Mouse (Mus musculus) intestine, postnatal 0 days (tissue): ENCODE results near the gene Pdpk1. TPM values are rescaled to one million over a fixed set of nuclear protein-coding genes. Genes with fewer than 3 reads are reported as not detected.

Experiments used
- ATAC-seq: fragments of 200-750 bp; cut with Nextera tagmentation; 2 replicates; pipeline ENCODE4 v1.8.0; 2017; ENCODE audit warnings: mild to moderate bottlenecking, moderate TSS enrichment, moderate library complexity
- H3K27ac ChIP-seq: fragments of 300-500 bp; sonication (generic); 2 replicates; pipeline ENCODE4 v1.5.1; 2014; ENCODE audit warnings: mild to moderate bottlenecking, low read depth, low read length, moderate library complexity
- H3K27me3 ChIP-seq: fragments of 300-500 bp; sonication (generic); replicated peaks from 2 replicates; pipeline ENCODE4 v1.6.1; 2014; ENCODE audit warnings: low read length, mixed read lengths; ENCODE audit not compliant: control insufficient read depth, insufficient read depth
- H3K36me3 ChIP-seq: fragments of 300-500 bp; sonication (generic); 2 replicates; pipeline ENCODE4 v1.6.1; 2014; ENCODE audit warnings: mild to moderate bottlenecking, moderate library complexity; ENCODE audit not compliant: control insufficient read depth, insufficient read depth
- H3K4me1 ChIP-seq: fragments of 300-500 bp; sonication (generic); replicated peaks from 2 replicates; pipeline ENCODE4 v1.6.1; 2014; ENCODE audit warnings: antibody characterized with exemption, low read length, mixed read lengths; ENCODE audit not compliant: control insufficient read depth, insufficient read depth
- H3K4me2 ChIP-seq: fragments of 300-500 bp; sonication (generic); replicated peaks from 2 replicates; pipeline ENCODE4 v1.6.1; 2014; ENCODE audit warnings: low read depth, mild to moderate bottlenecking, moderate library complexity
- H3K4me3 ChIP-seq: fragments of 300-500 bp; sonication (generic); 2 replicates; pipeline ENCODE4 v1.5.1; 2014; ENCODE audit warnings: low read depth, low read length
- H3K9ac ChIP-seq: fragments of 300-500 bp; sonication (generic); 2 replicates; pipeline ENCODE4 v1.6.1; 2014; ENCODE audit warnings: mild to moderate bottlenecking, low read depth, low read length
- H3K9me3 ChIP-seq: fragments of 300-500 bp; sonication (generic); 2 replicates; pipeline ENCODE4 v1.6.1; 2016; ENCODE audit warnings: mixed run types; ENCODE audit not compliant: control insufficient read depth
- CTCF ChIP-seq: sonication (generic); IDR thresholded peaks from 2 replicates; pipeline ENCODE4 v1.5.1; 2016; ENCODE audit warnings: low read depth, mild to moderate bottlenecking, control low read depth, antibody characterized with exemption, moderate library complexity
- WGBS: fragments of 180-500 bp; shearing (Covaris S2); extraction: QIAGEN DNeasy Blood & Tissue Kit; methylation state at CpG from one replicate; pipeline ENCODE4 v1.1.7; 2014; 5-methylcytosine and 5-hydroxymethylcytosine counted together
- polyA plus RNA-seq: library from polyadenylated mRNA; unstranded; fragments of >200 nt; fragmentation: Nextera tagmentation; extraction: Ambion mirVana; gene quantifications from 2 replicates; pipeline ENCODE4 v1.2.1, GENCODE M21; 2015

Pdpk1 gene
- polyA plus RNA-seq, 1 experiment from 2014 or later, result 24.7 TPM

DNA sequence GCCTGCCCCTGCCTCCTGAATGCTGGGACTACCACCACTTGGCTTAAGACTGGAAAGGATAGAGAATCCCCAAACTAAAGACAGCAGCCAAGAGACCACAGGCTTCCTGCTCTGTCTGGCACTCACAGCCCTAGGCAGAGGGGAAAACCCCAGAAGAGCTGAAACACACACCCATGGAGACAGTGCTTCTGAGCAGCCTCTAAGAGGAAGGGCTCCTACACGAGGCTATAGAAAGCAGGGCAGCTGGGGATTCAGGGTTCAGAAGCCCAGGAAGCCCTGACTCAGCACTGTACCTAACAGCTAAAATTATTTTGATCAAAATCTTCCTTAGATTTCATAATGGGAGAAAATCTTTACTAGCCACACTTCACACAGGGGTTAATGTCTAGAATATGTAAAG lies 66.1 kb downstream of the Pdpk1 start:
- H3K27me3 ChIP-seq, result no peaks in the 10 kb centered on the region
- H3K4me3 ChIP-seq, result no peak overlapping the region
- no peak for TF ChIP-seq CTCF
- H3K9me3 ChIP-seq, result no peaks in the 10 kb centered on the region
- no peak overlapping the region for H3K4me2 ChIP-seq
- H3K9ac ChIP-seq, result no peak overlapping the region
- H3K36me3 ChIP-seq, result peaks cover 61% of the 10 kb centered on the region
- no peak for ATAC-seq
- H3K27ac ChIP-seq, result no peak overlapping the region
- H3K4me1 ChIP-seq, result no peaks in the 10 kb centered on the region
- 56% methylated on average over 1 of the region's 1 CpGs for WGBS

DNA sequence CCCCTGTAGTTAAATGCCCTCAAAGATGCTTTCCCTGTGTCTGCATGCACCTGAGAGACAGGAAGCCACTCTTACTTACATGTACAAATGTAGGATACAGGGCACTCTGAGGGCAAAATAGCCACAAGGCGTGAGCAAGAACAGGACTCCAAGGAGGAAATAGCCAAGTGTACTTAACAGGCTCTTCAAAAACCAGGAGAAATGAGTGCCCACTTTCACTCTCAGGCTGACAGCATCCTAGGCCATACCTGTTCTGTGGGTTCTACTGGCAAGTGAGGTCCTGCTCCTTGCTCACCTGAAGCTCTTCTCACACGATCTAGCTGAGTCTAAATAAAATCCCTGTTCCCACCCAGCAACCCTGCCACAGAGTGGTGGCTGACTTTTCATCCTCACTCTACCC lies 73.6 kb downstream of the Pdpk1 start:
- no peaks in the 10 kb centered on the region for H3K4me1 ChIP-seq
- H3K4me3 ChIP-seq, result no peak overlapping the region
- H3K36me3 ChIP-seq, result peaks cover 39% of the 10 kb centered on the region
- H3K27me3 ChIP-seq, result no peaks in the 10 kb centered on the region
- ATAC-seq, result no peak
- WGBS, result 88% methylated on average over 2 of the region's 2 CpGs
- H3K27ac ChIP-seq, result no peak overlapping the region
- H3K9ac ChIP-seq, result no peak overlapping the region
- no peaks in the 10 kb centered on the region for H3K9me3 ChIP-seq
- H3K4me2 ChIP-seq, result no peak overlapping the region
- no peak for TF ChIP-seq CTCF

DNA sequence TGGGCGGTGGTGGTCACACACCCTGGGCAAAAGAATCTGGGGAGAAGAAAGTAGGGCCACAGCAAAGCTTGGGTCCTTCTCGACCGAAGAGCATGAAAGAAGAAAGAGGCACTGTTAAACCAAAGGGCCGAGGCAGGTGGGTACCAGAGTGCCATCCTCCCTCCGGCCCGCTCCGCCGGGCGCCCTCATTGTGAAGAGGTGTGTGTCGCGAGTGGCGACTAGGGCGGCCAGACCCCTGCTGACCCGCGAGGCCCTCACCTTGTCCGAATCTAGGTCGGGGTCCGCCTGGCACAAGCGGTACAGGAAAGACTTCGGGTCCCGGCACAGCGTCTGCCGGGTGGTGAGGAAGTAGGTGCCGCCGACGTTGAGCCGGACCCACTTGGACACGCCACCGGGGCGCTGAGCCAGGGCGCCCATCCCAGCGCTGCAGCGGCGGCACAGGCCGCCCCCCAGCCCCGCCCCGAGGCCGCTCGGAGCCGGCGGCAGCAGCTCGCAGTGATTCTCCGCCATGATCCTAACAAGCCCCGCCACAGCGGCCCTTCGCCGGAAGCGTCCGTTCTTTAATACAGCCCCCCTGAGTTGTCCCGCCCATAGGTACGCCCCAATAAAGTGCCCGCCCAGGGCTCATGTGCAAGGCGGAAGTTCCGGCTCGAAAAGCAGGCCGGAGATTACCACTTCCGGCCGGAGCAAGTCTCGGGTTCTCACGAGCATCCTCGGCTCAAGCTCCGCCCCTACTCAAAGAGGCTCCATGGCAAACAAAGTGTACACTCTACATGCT lies 77.6 kb downstream of the Pdpk1 start, which contains the start of gene Kctd5:
Gene Kctd5, minus strand, starts transcription at position 567 of the 778 bp plus-strand sequence.
- Histone ChIP-seq H3K4me2 (peak within 1 kb of the TSS; percentile 64), H3K27ac (peak within 1 kb of the TSS; percentile 72), H3K9ac (peak within 1 kb of the TSS; percentile 79), H3K36me3 (peaks cover 16% of the 10 kb centered on the region), H3K4me1 (no peaks in the 10 kb centered on the region), H3K9me3 (no peaks in the 10 kb centered on the region), H3K4me3 (peak within 1 kb of the TSS; percentile 71), H3K27me3 (no peaks in the 10 kb centered on the region)
- TF ChIP-seq CTCF, result no peak
- WGBS, result under 1% methylated on average over 61 of the region's 62 CpGs
- ATAC-seq, result peak; percentile 95

DNA sequence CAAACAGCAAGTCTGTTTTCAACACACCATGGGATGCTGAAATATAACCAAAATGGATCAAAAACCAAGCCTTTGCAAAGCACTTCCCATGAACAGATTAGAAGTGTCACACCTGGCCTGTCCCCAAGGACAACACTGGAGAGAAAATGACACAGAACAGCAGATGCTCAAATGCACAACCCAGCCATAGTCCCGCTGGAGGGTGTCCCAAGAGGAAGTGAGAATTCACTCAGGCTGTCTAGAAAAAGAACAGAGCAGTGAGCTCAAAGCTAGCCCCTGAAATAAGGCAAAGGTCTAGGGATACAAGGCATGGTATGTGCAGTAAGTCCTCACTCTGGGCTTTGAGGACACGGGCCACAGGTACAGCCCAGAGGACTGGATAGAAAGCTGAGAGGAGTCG lies 81.2 kb downstream of the Pdpk1 start:
- ATAC-seq, result no peak
- H3K27ac ChIP-seq, result no peak overlapping the region
- no peak overlapping the region for H3K4me3 ChIP-seq
- no peak overlapping the region for H3K9ac ChIP-seq
- no peak overlapping the region for H3K4me2 ChIP-seq
- H3K4me1 ChIP-seq, result no peaks in the 10 kb centered on the region
- WGBS, result 73% methylated on average over 3 of the region's 3 CpGs
- no peaks in the 10 kb centered on the region for H3K9me3 ChIP-seq
- no peaks in the 10 kb centered on the region for H3K27me3 ChIP-seq
- peaks cover 6% of the 10 kb centered on the region; the same call in 1 of the 2 replicates for H3K36me3 ChIP-seq
- no peak for TF ChIP-seq CTCF

DNA sequence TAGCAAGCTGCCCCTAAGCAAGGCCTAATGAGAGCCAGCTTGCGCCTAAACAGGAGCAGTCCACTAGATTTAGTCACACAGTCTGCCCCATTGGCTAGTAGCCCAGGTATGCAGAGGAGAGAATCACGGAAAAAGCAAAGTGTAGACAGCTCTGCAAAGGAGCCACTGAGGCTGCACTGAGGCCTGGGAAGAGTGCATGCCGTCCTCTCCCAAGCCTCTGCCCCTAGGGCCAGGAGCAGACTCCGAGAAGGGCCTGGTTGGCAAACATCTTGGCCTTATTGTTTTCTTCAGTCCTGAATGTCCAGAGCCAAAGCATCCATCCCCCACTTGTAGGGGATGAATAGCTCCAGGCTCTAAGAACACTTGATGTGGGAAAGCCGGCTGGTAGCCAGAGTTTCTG lies 82.5 kb downstream of the Pdpk1 start:
- no peaks in the 10 kb centered on the region for H3K9me3 ChIP-seq
- no peak overlapping the region for H3K4me3 ChIP-seq
- no peak for TF ChIP-seq CTCF
- no peaks in the 10 kb centered on the region for H3K4me1 ChIP-seq
- H3K27ac ChIP-seq, result no peak overlapping the region
- H3K36me3 ChIP-seq, result peaks cover 13% of the 10 kb centered on the region
- ATAC-seq, result no peak
- H3K4me2 ChIP-seq, result no peak overlapping the region
- H3K9ac ChIP-seq, result no peak overlapping the region
- 83% methylated on average over 5 of the region's 5 CpGs for WGBS
- H3K27me3 ChIP-seq, result no peaks in the 10 kb centered on the region

DNA sequence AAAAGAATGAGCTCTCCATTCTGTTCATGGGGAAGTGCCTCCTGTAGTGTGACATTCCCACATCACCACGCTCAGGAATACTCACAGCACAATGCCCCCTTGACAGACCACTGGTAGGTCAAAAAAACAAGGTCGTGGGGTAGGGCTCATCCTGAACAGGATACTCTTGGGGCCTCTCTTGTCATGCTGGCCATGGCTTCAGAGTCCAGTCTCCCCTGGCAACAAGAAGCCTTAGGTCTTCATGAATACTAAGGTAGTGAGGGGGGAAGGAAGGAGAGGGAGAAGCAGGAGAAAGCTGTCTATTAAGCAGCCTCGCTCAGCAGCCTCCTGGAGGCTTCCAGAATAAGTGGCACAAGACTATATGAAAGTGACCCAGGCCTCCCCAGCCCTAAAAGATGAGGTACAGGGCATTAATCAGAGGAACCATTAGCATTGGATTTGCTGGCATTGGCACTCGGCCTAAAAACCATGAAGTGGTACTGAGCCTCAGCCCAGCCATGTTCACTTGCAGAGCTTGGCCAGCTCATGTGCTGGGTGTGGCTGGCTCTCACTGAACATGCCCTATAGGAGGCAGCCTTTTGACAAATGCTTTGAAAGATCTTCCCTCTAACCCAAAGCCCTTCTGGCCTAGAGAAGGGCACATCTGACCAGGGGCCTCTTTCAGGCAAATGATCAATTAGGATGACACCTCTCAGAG lies 88.1 kb downstream of the Pdpk1 start:
- no peak for ATAC-seq
- TF ChIP-seq CTCF, result peak; percentile 8; the same call in 1 of the 2 replicates
- Histone ChIP-seq H3K9ac (no peak overlapping the region), H3K4me3 (no peak overlapping the region), H3K4me2 (no peak overlapping the region), H3K36me3 (peaks cover 45% of the 10 kb centered on the region), H3K9me3 (no peaks in the 10 kb centered on the region), H3K27me3 (no peaks in the 10 kb centered on the region), H3K27ac (no peak overlapping the region), H3K4me1 (0 out of 2 replicates have a peak, but pooled peaks cover 3% of the 10 kb centered on the region)
- WGBS, result 82% methylated on average over 4 of the region's 4 CpGs
